Mouse (Mus musculus): ENCODE data around the gene Hoxa7. TPM values are rescaled to one million over a fixed set of nuclear protein-coding genes. Genes with fewer than 3 reads are reported as not detected.

The Hoxa7 gene
- polyA plus RNA-seq, 1 experiment from 2014 or later: 25.2 TPM

DNA sequence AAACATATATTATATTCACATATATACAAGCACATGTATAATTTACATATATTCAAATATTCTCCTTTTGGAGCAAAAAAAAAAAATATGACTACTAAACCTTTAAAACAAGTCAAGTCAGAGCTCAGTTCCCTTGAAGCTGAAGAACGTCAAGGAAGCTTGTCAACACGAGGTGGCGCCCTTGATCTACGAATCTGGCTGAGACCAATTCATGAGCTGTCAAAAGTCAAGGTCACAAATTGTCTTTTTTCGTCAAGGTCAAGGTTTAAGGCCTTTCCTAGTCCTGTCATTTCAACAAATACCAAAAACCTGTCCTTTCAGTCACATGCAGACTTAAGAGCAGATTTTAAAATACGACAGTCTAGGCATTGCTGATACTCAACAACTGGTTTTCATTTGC, 35.3 kb upstream of the Hoxa7 start:
- peak; percentile 92 for DNase-seq (ENCODE audit: low spot score)
- Histone ChIP-seq H3K4me2 (replicated peaks) (no peak overlapping the region), H3K4me1 (replicated peaks; ENCODE audit: control insufficient read depth, insufficient read depth, low read length) (no peaks in the 10 kb centered on the region; the same call in 1 of the 2 replicates), H3K27ac (no peak overlapping the region), H3K27me3 (ENCODE audit: control insufficient read depth, insufficient read depth, low read length) (peaks cover 90% of the 10 kb centered on the region), H3K4me3 (replicated peaks; ENCODE audit: low read length) (no peak overlapping the region), H3K9me3 (ENCODE audit: control insufficient read depth, low read length) (no peaks in the 10 kb centered on the region), H3K9ac (no peak overlapping the region), H3K36me3 (replicated peaks; ENCODE audit: control insufficient read depth, insufficient read depth) (no peaks in the 10 kb centered on the region)
- under 1% methylated on average over 6 of the region's 6 CpGs for WGBS
- ATAC-seq (ENCODE audit: low FRiP score): no peak

DNA sequence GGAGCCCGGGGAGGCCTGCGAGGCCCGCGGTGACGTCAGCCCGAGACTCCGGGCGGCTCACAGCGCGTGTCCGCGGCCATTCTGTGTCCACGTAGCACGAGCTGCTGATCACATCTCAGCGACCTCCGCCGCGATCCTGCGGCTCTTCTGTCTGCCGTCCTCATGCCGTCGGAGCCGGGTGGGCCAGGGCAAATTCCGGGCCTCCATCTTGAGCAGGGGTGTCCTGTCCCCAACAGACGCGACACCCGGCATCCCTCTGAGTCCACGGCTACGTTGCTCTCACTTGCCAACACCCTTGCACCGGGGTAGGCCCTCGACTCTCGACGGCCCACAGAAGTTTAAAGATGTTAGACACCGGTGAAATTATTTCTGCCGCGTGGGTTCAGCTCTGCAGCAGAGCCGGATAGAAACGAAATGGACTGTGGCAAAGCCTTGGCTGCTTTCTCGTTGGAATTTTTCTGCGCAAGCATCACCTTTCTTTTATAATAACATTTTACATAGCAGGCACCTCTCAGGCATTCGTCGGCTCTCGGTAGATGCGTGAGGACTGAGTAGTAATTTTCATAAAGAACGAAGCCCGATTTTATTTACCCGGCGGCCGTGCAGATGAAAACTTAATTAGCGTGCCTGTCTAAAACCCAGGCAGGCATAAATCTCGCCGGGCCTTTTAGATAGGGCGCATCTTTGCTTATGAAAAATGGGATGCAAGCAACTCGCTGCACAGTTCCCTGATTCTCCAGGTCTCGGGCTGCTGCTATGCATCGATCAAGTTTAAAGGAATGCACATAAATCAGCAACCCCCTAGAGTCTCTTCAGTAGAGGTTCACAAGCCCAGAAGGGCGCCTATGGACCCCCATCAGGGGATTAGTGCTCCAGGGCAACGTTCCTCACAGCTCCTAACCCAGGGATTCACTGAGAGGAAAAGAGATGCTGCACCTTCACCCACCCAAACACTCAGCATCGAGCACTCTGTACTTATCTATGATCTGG, 32.2 kb upstream of the Hoxa7 start:
- DNase-seq (ENCODE audit: low spot score): no peak
- no peak overlapping the region for H3K4me3 ChIP-seq (replicated peaks; ENCODE audit: low read length)
- 1% methylated on average over 59 of the region's 59 CpGs for WGBS
- no peak overlapping the region for H3K9ac ChIP-seq
- H3K4me2 ChIP-seq (replicated peaks): no peak overlapping the region
- no peak for ATAC-seq (ENCODE audit: low FRiP score)
- no peaks in the 10 kb centered on the region for H3K36me3 ChIP-seq (replicated peaks; ENCODE audit: control insufficient read depth, insufficient read depth)
- no peaks in the 10 kb centered on the region for H3K9me3 ChIP-seq (ENCODE audit: control insufficient read depth, low read length)
- no peaks in the 10 kb centered on the region for H3K4me1 ChIP-seq (replicated peaks; ENCODE audit: control insufficient read depth, insufficient read depth, low read length)
- H3K27me3 ChIP-seq (ENCODE audit: control insufficient read depth, insufficient read depth, low read length): peaks cover 98% of the 10 kb centered on the region
- H3K27ac ChIP-seq: no peak overlapping the region

DNA sequence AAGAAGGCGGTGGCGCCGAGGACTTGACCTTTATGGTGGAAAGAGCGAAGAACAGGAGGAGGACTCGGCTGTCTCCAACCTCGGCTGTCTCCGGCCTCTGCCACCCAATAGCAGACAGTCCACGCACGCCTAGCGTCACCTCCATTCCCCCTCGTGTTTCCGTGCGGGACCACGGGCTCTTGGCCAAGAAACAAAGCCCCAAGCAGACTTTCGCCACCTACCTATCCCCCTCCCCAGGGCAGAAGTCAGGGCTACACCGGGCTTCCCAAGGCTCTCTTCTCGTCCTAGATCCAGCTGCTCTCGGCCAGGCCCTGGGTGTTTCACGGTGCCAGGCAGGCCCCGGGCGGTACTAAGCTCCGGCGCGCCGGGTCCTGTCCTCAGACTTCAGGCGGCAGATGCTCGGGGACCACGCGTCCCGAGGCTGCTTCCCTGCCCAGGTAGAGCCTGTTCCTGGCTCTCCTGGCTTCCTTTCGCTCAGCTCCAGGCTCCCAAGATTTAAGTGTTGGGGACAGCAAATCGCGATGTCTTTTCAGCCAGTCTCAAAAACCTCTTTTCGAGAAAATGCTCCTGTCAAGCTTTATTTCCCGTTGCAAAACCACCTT, 31.2 kb upstream of the Hoxa7 start:
- H3K4me3 ChIP-seq (replicated peaks; ENCODE audit: low read length): no peak overlapping the region
- H3K36me3 ChIP-seq (replicated peaks; ENCODE audit: control insufficient read depth, insufficient read depth): no peaks in the 10 kb centered on the region
- H3K4me1 ChIP-seq (replicated peaks; ENCODE audit: control insufficient read depth, insufficient read depth, low read length): no peaks in the 10 kb centered on the region
- peaks cover 98% of the 10 kb centered on the region for H3K27me3 ChIP-seq (ENCODE audit: control insufficient read depth, insufficient read depth, low read length)
- WGBS: 2% methylated on average over 35 of the region's 35 CpGs
- no peak for ATAC-seq (ENCODE audit: low FRiP score)
- no peak overlapping the region for H3K4me2 ChIP-seq (replicated peaks)
- DNase-seq (ENCODE audit: low spot score): no peak
- no peak overlapping the region for H3K9ac ChIP-seq
- H3K9me3 ChIP-seq (ENCODE audit: control insufficient read depth, low read length): no peaks in the 10 kb centered on the region
- H3K27ac ChIP-seq: no peak overlapping the region

GRCm38 (mm10) chr6:52252016-52252774, 30.5 kb upstream of the Hoxa7 start:
- H3K4me3 ChIP-seq (replicated peaks; ENCODE audit: low read length): no peak overlapping the region
- no peak for DNase-seq (ENCODE audit: low spot score)
- peaks cover 98% of the 10 kb centered on the region for H3K27me3 ChIP-seq (ENCODE audit: control insufficient read depth, insufficient read depth, low read length)
- H3K9me3 ChIP-seq (ENCODE audit: control insufficient read depth, low read length): no peaks in the 10 kb centered on the region
- no peaks in the 10 kb centered on the region for H3K4me1 ChIP-seq (replicated peaks; ENCODE audit: control insufficient read depth, insufficient read depth, low read length)
- H3K4me2 ChIP-seq (replicated peaks): no peak overlapping the region
- no peak for ATAC-seq (ENCODE audit: low FRiP score)
- under 1% methylated on average over 24 of the region's 24 CpGs for WGBS
- no peaks in the 10 kb centered on the region for H3K36me3 ChIP-seq (replicated peaks; ENCODE audit: control insufficient read depth, insufficient read depth)
- H3K27ac ChIP-seq: no peak overlapping the region
- H3K9ac ChIP-seq: no peak overlapping the region

DNA sequence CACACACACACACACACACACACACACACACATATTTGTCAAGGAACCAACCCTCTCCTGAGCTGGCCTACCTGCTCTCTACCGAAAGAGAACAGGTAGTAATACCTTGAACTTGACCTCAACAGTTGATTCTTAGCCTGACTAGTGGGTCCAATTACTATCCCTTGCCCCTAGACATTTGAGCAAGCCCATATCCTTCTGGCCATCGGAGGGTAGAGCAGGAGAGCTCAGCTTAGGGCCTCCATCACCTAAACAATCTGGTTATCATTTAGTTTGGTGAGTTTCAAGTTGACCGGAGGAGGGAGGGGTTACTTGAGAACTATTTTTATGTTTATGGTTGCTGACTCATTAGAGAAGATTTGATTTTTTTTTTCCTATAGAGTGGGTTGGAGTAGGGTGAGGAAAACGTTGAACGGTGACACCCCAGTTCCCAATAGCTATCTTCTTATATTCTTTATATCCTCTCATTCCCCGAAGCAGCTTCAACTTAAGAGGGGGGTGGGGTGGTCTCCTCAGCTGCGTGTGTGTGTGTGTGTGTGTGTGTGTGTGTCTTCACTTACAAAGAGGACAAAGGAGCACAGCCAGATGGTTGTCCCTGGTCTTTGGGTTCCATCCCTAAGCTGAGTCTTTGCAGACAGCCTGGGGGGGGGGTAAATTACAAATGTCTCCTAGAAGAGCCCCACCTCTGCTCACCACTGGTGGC, 29.7 kb upstream of the Hoxa7 start:
- no peak for DNase-seq (ENCODE audit: low spot score)
- WGBS: 10% methylated on average over 7 of the region's 7 CpGs
- H3K27me3 ChIP-seq (ENCODE audit: control insufficient read depth, insufficient read depth, low read length): peaks cover 98% of the 10 kb centered on the region

DNA sequence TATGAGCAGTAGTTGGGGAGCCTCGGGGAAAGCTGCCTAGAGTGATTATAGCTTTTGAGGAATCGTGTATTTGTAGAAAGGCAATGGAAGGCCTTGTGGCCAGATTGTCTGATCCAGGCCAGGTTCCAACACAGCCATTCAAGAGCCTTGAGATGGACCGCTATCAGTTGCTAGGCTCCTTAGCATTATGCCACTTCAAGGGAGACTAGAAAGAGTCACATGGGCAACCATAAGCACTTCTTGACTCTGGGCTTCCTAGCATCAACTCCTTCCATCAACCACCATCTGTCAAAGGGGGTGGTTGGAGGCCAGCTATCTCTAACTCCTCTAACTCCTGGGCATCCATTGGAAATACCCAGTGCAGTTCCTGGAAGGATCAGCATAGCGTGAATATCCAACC, 28.2 kb upstream of the Hoxa7 start:
- Histone ChIP-seq H3K27ac (no peak overlapping the region), H3K4me1 (replicated peaks; ENCODE audit: control insufficient read depth, insufficient read depth, low read length) (no peaks in the 10 kb centered on the region), H3K4me2 (replicated peaks) (no peak overlapping the region), H3K9ac (no peak overlapping the region), H3K36me3 (replicated peaks; ENCODE audit: control insufficient read depth, insufficient read depth) (no peaks in the 10 kb centered on the region), H3K27me3 (ENCODE audit: control insufficient read depth, insufficient read depth, low read length) (peaks cover 99% of the 10 kb centered on the region), H3K9me3 (ENCODE audit: control insufficient read depth, low read length) (no peaks in the 10 kb centered on the region), H3K4me3 (replicated peaks; ENCODE audit: low read length) (no peak overlapping the region)
- no peak for DNase-seq (ENCODE audit: low spot score)
- ATAC-seq (ENCODE audit: low FRiP score): no peak
- 0% methylated on average over 4 of the region's 4 CpGs for WGBS

More for the DNA sequence above, 29.7 kb upstream of the Hoxa7 start:
- Histone ChIP-seq H3K27ac (no peak overlapping the region), H3K4me2 (replicated peaks) (no peak overlapping the region), H3K9me3 (ENCODE audit: control insufficient read depth, low read length) (no peaks in the 10 kb centered on the region), H3K4me3 (replicated peaks; ENCODE audit: low read length) (no peak overlapping the region), H3K36me3 (replicated peaks; ENCODE audit: control insufficient read depth, insufficient read depth) (no peaks in the 10 kb centered on the region), H3K9ac (no peak overlapping the region), H3K4me1 (replicated peaks; ENCODE audit: control insufficient read depth, insufficient read depth, low read length) (no peaks in the 10 kb centered on the region)
- no peak for ATAC-seq (ENCODE audit: low FRiP score)

GRCm38 (mm10) chr6:52249415-52249738, 27.7 kb upstream of the Hoxa7 start:
- Histone ChIP-seq H3K9ac (no peak overlapping the region), H3K27ac (no peak overlapping the region), H3K4me3 (replicated peaks; ENCODE audit: low read length) (no peak overlapping the region), H3K27me3 (ENCODE audit: control insufficient read depth, insufficient read depth, low read length) (peaks cover 100% of the 10 kb centered on the region), H3K36me3 (replicated peaks; ENCODE audit: control insufficient read depth, insufficient read depth) (no peaks in the 10 kb centered on the region), H3K9me3 (ENCODE audit: control insufficient read depth, low read length) (no peaks in the 10 kb centered on the region), H3K4me1 (replicated peaks; ENCODE audit: control insufficient read depth, insufficient read depth, low read length) (no peaks in the 10 kb centered on the region), H3K4me2 (replicated peaks) (no peak overlapping the region)
- ATAC-seq (ENCODE audit: low FRiP score): no peak
- 0% methylated on average over 16 of the region's 16 CpGs for WGBS
- DNase-seq (ENCODE audit: low spot score): no peak

GRCm38 (mm10) chr6:52248638-52249414, 27.2 kb upstream of the Hoxa7 start:
- Histone ChIP-seq H3K4me3 (replicated peaks; ENCODE audit: low read length) (no peak overlapping the region), H3K27ac (no peak overlapping the region), H3K27me3 (ENCODE audit: control insufficient read depth, insufficient read depth, low read length) (peaks cover 100% of the 10 kb centered on the region), H3K9ac (no peak overlapping the region), H3K9me3 (ENCODE audit: control insufficient read depth, low read length) (no peaks in the 10 kb centered on the region), H3K36me3 (replicated peaks; ENCODE audit: control insufficient read depth, insufficient read depth) (no peaks in the 10 kb centered on the region), H3K4me2 (replicated peaks) (no peak overlapping the region), H3K4me1 (replicated peaks; ENCODE audit: control insufficient read depth, insufficient read depth, low read length) (no peaks in the 10 kb centered on the region)
- DNase-seq (ENCODE audit: low spot score) (no peak), ATAC-seq (ENCODE audit: low FRiP score) (no peak)
- WGBS: 1% methylated on average over 27 of the region's 27 CpGs
